Mouse (Mus musculus): ENCODE results near the gene Uhrf2. TPM values are rescaled to one million over a fixed set of nuclear protein-coding genes. Genes with fewer than 3 reads are reported as not detected.
A peak's percentile ranks its signal among the peaks of the same experiment; 100 is the strongest.

Uhrf2 gene
- polyA plus RNA-seq, 1 experiment from 2014 or later: 23.4 TPM

DNA sequence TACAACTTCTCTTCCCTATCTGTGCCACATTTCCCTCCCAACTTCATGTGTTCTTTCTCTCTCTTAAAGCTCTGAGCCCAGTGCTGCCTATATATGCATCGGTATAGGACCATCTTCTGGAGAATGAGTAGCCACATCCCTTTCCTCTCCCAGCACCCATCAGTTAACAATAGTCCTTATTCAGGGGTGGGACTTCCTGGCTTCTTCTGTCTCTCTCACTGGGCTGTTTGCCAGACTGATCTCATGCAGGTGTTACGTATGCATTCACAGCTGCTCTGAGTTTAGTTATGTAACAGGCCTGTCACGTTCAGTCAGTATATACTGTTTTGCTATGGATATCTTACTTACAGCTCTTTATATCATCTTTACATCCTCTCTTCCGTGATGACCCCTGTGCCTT, 35.5 kb downstream of the Uhrf2 start:
- H3K9me3 ChIP-seq (ENCODE audit: control insufficient read depth, low read length): no peaks in the 10 kb centered on the region
- ATAC-seq (ENCODE audit: low FRiP score, low TSS enrichment): no peak
- H3K36me3 ChIP-seq (ENCODE audit: control insufficient read depth, insufficient read depth, low read length): no peaks in the 10 kb centered on the region
- WGBS: 42% methylated on average over 4 of the region's 4 CpGs
- H3K27me3 ChIP-seq (ENCODE audit: control insufficient read depth, insufficient read depth, low read length): no peaks in the 10 kb centered on the region
- H3K27ac ChIP-seq (replicated peaks): no peak overlapping the region
- H3K4me1 ChIP-seq (replicated peaks; ENCODE audit: control insufficient read depth, insufficient read depth): no peaks in the 10 kb centered on the region
- TF ChIP-seq CTCF (IDR thresholded peaks at IDR 0.05; ENCODE audit: low read depth) (no peak), EP300 (optimal IDR thresholded peaks at IDR 0.05) (no peak)
- DNase-seq (ENCODE audit: low spot score): no peak
- no peak overlapping the region for H3K4me3 ChIP-seq (ENCODE audit: low read depth, low read length)
- no peak overlapping the region for H3K4me2 ChIP-seq (replicated peaks; ENCODE audit: low read depth)
- H3K9ac ChIP-seq (ENCODE audit: low read length): no peak overlapping the region

DNA sequence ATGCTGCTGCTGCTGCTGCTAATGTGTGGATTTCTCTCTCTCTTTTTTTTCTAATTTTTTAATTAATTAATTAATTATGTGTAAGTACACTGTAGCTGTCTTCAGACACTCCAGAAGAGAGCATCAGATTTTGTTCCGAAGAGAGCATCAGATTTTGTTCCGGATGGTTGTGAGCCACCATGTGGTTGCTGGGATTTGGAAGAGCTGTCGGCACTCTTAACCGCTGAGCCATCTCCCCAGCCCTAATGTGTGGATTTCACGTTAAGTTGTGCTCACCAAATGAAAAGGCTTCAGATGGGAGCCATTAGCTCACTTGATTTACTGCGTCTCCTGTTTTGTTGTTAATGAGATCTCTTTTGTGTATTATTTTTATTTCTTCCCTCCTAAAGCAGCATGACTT, 59.9 kb downstream of the Uhrf2 start:
- ATAC-seq (ENCODE audit: low FRiP score, low TSS enrichment) (no peak), DNase-seq (ENCODE audit: low spot score) (no peak)
- Histone ChIP-seq H3K27me3 (ENCODE audit: control insufficient read depth, insufficient read depth, low read length) (no peaks in the 10 kb centered on the region), H3K4me3 (ENCODE audit: low read depth, low read length) (no peak overlapping the region), H3K36me3 (ENCODE audit: control insufficient read depth, insufficient read depth, low read length) (peaks cover 19% of the 10 kb centered on the region), H3K27ac (replicated peaks) (no peak overlapping the region), H3K4me2 (replicated peaks; ENCODE audit: low read depth) (no peak overlapping the region), H3K4me1 (replicated peaks; ENCODE audit: control insufficient read depth, insufficient read depth) (no peaks in the 10 kb centered on the region), H3K9me3 (ENCODE audit: control insufficient read depth, low read length) (no peaks in the 10 kb centered on the region), H3K9ac (ENCODE audit: low read length) (no peak overlapping the region)
- 83% methylated on average over 6 of the region's 6 CpGs for WGBS
- no peak for TF ChIP-seq EP300 (optimal IDR thresholded peaks at IDR 0.05)
- TF ChIP-seq CTCF (IDR thresholded peaks at IDR 0.05; ENCODE audit: low read depth): no peak

DNA sequence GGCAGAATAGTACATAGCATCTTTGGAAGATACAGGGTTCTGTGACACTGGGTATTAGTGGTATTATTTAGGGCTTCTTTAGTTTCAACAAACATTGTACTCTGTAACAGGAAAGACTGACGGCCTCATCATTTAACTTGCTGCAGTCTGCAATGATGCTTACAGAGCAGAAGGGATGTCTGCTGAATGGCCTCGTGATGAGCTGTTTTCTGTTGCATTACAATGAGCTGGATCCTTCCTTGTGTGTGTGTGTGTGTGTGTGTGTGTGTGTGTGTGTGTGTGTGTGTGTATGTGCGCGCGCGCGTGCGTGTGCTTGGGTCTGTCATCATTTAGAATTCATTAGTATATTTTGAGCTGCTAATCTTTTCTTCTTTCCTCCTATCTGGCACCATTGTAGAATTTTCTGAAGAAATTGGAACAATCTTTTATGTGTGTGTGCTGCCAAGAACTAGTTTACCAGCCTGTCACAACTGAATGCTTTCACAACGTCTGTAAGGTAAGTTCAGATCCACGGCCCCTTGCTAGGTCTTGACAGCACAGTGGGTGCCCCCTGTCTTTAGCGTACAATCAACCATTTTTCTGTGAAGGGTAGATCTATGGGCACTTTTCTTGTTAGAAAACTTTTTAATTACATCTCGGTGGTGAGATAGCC, 61.5 kb downstream of the Uhrf2 start:
- H3K4me3 ChIP-seq (ENCODE audit: low read depth, low read length): no peak overlapping the region
- no peaks in the 10 kb centered on the region for H3K9me3 ChIP-seq (ENCODE audit: control insufficient read depth, low read length)
- TF ChIP-seq CTCF (IDR thresholded peaks at IDR 0.05; ENCODE audit: low read depth) (no peak), EP300 (optimal IDR thresholded peaks at IDR 0.05) (no peak)
- H3K9ac ChIP-seq (ENCODE audit: low read length): no peak overlapping the region
- no peaks in the 10 kb centered on the region for H3K27me3 ChIP-seq (ENCODE audit: control insufficient read depth, insufficient read depth, low read length)
- DNase-seq (ENCODE audit: low spot score) (no peak), ATAC-seq (ENCODE audit: low FRiP score, low TSS enrichment) (no peak)
- H3K4me2 ChIP-seq (replicated peaks; ENCODE audit: low read depth): no peak overlapping the region
- no peaks in the 10 kb centered on the region for H3K4me1 ChIP-seq (replicated peaks; ENCODE audit: control insufficient read depth, insufficient read depth)
- H3K36me3 ChIP-seq (ENCODE audit: control insufficient read depth, insufficient read depth, low read length): peaks cover 17% of the 10 kb centered on the region
- WGBS: 89% methylated on average over 12 of the region's 12 CpGs
- no peak overlapping the region for H3K27ac ChIP-seq (replicated peaks)

DNA sequence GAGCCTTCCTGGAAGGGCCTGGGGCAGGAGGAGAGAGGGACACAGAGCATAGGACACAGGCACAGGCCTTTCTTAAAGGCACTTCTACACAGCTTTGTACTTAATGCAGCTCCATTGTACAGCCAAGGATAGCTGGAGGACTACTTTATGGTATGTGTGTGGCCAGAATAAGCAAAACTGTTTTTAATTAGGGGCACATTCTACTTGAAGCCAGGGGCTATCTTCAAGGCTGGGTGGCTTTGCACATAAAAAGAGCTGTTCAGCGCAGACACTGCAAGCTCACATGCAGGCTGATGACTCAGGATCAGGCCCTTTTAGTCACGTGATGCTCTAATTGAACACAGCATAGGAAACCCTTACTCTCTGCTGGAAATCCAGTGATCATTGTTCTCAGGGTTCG, 65.9 kb downstream of the Uhrf2 start:
- peaks cover 21% of the 10 kb centered on the region for H3K36me3 ChIP-seq (ENCODE audit: control insufficient read depth, insufficient read depth, low read length)
- H3K27ac ChIP-seq (replicated peaks): no peak overlapping the region
- no peak overlapping the region for H3K4me3 ChIP-seq (ENCODE audit: low read depth, low read length)
- no peak overlapping the region for H3K4me2 ChIP-seq (replicated peaks; ENCODE audit: low read depth)
- no peak for TF ChIP-seq EP300 (optimal IDR thresholded peaks at IDR 0.05)
- no peak for TF ChIP-seq CTCF (IDR thresholded peaks at IDR 0.05; ENCODE audit: low read depth)
- no peaks in the 10 kb centered on the region for H3K27me3 ChIP-seq (ENCODE audit: control insufficient read depth, insufficient read depth, low read length)
- no peaks in the 10 kb centered on the region for H3K9me3 ChIP-seq (ENCODE audit: control insufficient read depth, low read length)
- DNase-seq (ENCODE audit: low spot score) (no peak), ATAC-seq (ENCODE audit: low FRiP score, low TSS enrichment) (0 out of 2 replicates have a peak, but pooled peaks have one; percentile 4)
- 90% methylated on average over 3 of the region's 3 CpGs for WGBS
- H3K9ac ChIP-seq (ENCODE audit: low read length): no peak overlapping the region
- H3K4me1 ChIP-seq (replicated peaks; ENCODE audit: control insufficient read depth, insufficient read depth): no peaks in the 10 kb centered on the region

DNA sequence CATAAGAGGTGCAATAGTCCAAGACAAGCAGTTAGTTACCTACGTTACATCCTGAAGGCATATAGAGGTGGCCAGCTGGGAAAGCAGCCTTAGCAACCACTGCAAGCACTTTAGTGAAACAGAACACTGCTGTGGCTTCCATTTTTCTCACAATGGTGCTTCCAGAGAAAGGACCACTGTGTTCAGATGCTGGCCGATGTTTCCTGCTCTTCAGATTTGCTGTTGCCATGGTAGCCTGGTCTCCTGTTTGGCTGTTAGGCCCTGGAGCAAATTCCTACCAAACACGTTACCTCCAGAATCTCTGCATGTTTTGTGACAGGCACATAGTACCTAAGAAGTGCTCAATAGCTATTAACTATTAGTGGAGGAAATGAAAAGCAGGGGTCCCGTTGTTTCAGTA, 66.7 kb downstream of the Uhrf2 start:
- Histone ChIP-seq H3K9ac (ENCODE audit: low read length) (no peak overlapping the region), H3K36me3 (ENCODE audit: control insufficient read depth, insufficient read depth, low read length) (peaks cover 19% of the 10 kb centered on the region), H3K4me2 (replicated peaks; ENCODE audit: low read depth) (no peak overlapping the region), H3K9me3 (ENCODE audit: control insufficient read depth, low read length) (no peaks in the 10 kb centered on the region), H3K27me3 (ENCODE audit: control insufficient read depth, insufficient read depth, low read length) (no peaks in the 10 kb centered on the region), H3K4me3 (ENCODE audit: low read depth, low read length) (no peak overlapping the region), H3K4me1 (replicated peaks; ENCODE audit: control insufficient read depth, insufficient read depth) (no peaks in the 10 kb centered on the region), H3K27ac (replicated peaks) (no peak overlapping the region)
- DNase-seq (ENCODE audit: low spot score) (no peak), ATAC-seq (ENCODE audit: low FRiP score, low TSS enrichment) (no peak)
- TF ChIP-seq EP300 (optimal IDR thresholded peaks at IDR 0.05): no peak
- TF ChIP-seq CTCF (IDR thresholded peaks at IDR 0.05; ENCODE audit: low read depth): no peak
- 82% methylated on average over 4 of the region's 4 CpGs for WGBS

DNA sequence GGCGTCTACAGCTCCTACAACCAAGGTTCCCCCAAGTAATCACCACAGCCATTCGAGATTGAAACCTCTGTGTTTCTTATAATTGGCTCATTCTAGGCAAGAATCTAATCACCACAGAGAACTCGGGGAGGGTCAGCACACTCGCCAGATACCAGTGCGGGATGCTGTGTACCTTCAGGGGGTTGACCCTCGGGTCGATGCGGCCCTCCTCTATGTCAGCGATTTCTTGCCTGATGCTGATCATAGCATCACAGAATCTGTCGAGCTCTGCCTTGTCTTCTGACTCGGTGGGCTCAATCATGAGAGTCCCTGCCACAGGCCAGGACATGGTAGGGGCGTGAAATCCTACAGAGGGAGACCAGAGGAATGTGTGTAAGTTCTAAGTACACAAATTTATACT, 70.3 kb downstream of the Uhrf2 start:
- Histone ChIP-seq H3K36me3 (ENCODE audit: control insufficient read depth, insufficient read depth, low read length) (peaks cover 6% of the 10 kb centered on the region; the same call in 1 of the 2 replicates), H3K9me3 (ENCODE audit: control insufficient read depth, low read length) (no peaks in the 10 kb centered on the region), H3K27ac (replicated peaks) (no peak overlapping the region), H3K9ac (ENCODE audit: low read length) (no peak overlapping the region), H3K4me2 (replicated peaks; ENCODE audit: low read depth) (no peak overlapping the region), H3K27me3 (ENCODE audit: control insufficient read depth, insufficient read depth, low read length) (no peaks in the 10 kb centered on the region), H3K4me1 (replicated peaks; ENCODE audit: control insufficient read depth, insufficient read depth) (no peaks in the 10 kb centered on the region), H3K4me3 (ENCODE audit: low read depth, low read length) (no peak overlapping the region)
- ATAC-seq (ENCODE audit: low FRiP score, low TSS enrichment) (no peak), DNase-seq (ENCODE audit: low spot score) (no peak)
- TF ChIP-seq CTCF (IDR thresholded peaks at IDR 0.05; ENCODE audit: low read depth): no peak
- TF ChIP-seq EP300 (optimal IDR thresholded peaks at IDR 0.05): no peak
- WGBS: 96% methylated on average over 12 of the region's 12 CpGs
